Mouse (Mus musculus): ENCODE data around the gene Gatb. TPM values are rescaled to one million over a fixed set of nuclear protein-coding genes. Genes with fewer than 3 reads are reported as not detected.

Gatb gene
- total RNA-seq, 1 experiment from 2014 or later: 48.3 TPM

DNA sequence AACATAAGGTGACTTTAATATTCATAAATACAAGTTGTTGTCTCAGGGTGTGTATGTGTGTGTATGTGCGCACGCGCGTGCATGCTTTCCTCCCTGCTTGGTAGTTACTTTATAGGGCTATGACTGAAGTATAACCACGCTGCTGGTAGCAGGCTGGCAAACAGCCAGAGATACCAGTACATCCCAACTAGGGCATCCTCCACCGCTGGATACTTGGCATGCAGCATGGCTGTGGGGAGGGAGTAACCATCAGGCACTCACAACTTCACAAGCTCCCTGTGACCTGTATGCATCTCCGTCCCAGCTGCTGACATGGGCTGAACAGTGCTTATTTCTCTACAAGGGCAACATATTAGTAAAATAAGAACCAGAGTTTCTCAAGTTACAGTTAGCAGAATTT is 85.8 kb downstream of the Gatb start:
- DNase-seq: no peak

DNA sequence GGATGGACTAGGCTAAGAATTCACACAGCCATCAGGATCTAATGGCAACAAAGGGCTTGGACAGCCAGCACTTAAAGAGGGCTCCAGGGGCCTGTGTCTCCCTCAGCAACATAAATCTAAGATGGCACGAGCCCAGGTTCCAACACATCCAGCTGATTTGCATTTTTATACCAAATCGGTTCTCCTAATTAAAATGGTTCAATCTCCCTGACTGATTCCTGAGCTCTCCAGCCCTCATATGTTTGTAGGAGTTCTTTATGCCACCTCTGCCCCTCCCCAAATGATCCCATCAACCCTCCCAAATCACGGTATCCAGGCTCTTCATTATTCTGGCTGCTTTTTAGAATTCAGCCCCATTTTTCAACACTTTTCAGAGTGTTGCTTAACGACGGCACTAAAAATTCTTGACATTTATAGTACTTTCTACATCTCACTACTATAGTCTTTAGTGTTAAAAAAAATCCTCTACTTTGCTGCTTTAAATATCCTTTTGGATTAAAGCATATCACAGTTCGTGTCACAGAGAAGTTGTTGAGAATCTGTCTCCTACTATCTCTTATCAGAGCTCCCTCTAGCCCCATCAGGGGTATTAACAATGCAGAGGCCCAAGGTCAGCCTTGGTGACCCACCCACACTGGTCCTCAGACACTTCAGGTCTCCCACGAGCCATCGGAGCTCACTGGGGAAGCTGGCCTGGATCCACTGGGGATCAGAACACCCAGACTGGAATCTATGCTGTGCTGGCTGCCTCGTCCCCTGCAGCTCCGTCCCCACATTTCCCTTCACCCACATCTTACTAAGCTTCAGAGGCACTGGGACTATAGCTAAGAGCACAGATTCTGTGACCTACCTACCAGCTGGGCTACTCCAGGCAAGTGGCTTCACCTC is 88.3 kb downstream of the Gatb start:
- no peak for DNase-seq

DNA sequence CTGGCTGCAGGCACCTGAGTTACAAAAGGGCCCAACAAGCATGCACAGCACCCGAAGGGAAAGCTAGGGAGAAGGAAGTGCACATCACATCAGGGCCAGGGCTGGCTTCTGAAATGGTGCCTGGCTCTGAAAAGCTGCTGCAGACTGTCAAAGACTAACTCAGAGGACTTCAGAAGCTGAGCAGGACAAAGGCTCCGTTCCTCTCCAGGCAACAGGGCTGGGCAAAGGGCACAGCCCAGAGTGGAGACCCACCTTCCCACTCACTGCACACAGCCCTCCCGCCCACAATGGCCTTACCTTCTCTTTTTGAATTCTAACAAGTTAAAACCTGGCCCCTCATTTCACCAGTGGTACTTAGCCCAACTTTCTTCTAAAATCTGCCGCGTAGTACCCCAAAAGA is 89.9 kb downstream of the Gatb start:
- DNase-seq: no peak

DNA sequence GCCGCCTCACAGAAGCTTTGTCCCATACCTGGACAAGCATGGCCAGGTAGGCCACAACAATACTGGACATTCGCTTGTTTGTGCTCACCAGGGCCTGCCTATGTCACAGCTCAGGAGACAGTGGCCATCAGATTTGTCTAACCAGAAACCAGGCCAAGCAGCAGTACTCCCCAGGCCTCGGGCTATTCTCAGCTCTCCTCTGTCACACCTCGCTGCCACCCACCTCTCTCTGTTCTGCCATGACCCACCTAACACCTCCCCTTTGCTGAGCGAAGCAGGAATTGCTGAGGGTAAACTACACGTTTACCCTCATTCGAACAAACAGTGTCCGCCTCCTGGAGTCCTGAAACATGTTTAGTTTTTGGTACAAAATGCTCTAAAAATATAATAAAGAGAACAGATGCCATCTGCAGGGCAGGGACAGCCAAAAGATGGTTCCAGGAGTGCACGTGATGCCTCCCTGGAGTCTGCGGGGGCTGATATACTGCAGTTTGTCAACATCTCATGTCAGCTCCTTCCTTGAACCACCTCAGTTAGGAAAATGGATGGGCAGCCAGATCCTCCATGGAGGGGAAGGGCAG is 90.8 kb downstream of the Gatb start:
- no peak for DNase-seq

DNA sequence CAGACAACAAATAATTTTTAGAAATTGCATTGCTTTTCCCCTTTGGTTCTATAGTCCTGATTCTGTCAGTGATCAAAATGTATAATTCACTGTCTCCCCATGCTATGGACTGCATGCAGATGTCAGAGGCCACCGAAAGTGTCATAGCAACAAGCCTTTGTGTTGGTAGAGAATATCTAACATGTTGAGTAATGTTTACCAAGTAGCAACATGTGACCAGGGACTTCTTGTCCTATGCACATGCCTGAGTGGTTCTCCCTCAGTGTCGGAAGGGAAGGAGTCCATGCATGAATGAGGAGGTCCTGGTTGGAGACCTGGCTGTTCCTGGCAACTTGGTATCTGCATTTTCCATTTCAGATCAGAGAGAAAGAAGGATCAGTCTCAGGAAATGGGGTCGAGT is 92.2 kb downstream of the Gatb start:
- DNase-seq: no peak

DNA sequence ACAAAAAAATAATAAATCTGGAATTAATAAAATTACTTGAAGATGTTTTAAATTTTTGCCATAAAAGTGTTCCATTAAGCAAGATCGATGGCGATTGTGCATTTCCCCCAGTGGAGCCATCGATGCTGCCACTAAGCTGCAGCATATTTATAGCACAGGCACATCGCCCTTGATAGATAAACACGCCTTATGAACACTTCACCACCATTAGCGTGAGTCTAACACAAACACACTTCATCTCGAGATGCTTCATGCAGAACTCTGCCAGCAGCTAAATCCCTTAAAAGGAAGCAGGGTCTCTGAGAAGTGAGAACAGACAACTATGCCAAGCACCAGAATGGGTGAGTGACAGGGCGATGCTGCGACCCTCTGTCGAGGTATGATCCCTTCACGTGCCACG is 92.8 kb downstream of the Gatb start:
- no peak for DNase-seq

DNA sequence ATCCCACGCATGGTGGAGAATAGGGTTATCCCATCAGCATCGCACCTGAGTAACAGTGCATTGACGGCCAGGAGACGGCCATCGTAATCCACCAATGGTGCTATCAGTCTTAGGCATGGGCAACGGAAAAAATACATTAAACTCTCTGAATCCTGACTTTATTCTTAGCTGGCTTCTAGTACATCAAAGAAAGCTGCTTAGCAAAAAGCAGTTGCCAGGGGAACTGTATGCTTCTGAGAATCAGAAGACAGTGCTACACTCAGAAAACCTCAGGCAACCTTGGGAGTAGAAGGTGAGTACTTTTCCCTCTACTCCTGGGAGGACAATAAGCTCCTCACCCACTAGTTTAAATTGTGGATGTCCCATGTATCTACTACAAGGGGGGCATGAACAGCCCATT is 93.8 kb downstream of the Gatb start:
- DNase-seq: no peak

DNA sequence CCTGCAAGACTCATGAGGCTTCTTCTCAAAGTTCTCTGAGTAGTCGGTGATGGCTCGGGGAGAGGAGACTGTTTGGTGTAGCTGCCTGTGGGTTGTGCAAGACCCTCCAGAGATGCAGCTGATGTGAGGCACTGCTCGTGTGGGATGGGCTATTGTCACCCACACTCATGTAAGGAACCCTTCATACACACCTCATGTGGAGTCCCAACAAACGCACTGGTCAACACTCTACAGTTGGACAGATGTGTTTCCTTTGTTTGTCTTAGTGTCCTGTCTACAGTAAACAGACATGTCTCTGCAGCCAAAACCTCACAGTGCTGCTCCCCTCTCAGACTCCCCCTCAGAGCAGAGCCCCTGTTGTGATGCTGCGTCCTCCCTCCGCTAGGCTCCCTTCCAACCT is 95.9 kb downstream of the Gatb start:
- DNase-seq: no peak

DNA sequence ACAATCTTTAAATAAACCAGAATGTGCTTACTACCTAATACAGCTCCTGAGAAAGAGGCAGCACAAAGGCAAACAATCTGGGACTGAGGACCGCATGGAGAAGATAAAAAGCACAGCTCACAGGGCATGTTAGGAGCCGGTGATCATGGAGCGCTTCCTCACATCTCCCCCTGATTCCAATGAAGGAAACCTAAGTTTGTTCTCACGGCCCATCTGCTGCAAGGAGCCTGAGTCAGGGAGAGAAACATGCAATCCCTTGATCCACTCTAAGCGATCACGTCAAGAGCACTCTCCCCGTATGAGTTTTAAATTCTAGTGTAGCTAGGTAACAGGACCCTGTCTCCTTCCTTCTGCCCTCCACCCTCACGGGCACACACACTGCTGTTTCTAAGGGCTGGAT is 103.2 kb downstream of the Gatb start:
- DNase-seq: no peak

DNA sequence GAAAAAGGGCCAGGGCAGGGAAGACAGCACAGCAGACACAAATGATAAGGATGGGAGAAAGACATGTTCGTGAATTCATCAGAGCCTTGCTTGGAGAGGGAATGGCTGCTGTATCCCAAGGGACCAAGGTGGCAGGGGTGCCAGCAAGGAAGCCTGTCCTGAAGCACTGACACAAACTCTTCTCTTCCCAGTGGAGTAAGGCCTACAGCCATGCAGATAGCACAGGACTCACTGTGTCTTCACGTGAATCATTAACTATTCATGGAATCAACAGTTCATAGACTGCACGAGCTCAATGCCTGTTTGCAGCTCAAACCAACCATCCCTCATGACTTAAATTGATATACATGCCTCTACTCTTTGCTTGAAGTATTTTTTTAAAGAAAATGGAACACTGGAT is 104.0 kb downstream of the Gatb start:
- no peak for DNase-seq

DNA sequence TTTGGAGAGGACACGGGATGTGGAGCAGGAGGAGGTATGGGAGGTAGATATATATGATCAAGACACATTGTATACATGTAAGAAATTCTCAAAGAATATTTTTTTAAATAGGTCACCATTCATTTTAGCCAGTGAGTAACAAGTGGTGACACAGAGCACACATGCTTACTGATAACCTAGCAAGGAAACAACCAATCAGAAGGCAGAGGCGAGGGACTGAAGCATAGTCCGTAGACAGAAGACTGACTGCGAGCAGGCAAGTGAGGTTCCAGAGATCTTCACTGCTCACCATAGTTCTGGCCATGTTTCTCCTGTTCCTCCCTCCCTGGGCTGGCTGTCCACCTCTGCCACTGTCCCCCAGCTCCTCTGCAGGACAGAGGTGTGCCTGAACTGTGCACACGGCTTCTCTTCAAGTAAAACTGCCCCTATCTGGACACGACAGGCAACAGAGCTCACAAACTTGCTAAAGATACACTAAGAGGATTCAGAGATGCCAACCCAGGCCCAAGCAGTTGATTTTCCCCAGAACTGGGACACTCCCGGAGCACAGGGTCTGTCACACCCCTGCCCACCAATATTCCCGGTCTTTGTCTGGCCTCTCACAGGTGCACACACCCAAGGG is 105.5 kb downstream of the Gatb start:
- no peak for DNase-seq

DNA sequence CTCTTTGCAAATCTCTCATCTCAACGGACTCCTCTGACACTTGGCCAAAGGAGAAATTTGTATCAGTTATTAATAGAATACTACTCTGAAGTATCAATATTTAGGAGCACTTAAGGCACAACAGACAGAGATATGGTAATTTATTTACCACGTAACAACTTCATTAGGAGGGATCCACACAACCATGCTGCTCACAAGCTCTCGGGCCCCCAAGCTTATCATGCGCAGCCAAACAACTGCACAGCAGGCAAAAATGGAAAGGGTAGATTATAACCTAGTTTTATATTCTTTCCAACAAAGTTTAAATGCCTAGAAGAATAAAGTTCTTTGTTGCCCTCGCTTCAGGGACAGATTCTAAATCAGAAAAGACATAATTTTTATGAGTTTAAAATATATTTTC is 106.0 kb downstream of the Gatb start:
- DNase-seq: no peak

DNA sequence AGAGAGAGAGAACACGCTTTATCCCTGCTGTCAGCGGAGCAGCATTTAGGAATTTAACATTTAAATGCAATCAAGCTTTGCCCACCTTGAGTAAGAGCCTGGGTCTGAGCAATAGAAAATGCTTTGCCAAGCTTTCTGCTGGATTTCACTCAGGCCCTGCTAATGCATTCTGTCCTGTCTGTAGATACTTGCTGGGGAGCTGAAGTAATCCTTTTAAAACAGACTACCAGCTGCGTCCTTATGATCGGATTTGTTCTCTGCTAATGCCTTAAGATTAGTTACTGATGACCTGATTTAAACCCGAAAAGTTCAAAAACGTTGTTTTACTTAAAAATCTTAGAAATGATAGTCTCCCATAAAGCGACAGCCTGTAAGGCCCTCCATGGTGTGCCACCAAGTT is 107.2 kb downstream of the Gatb start:
- no peak for DNase-seq

DNA sequence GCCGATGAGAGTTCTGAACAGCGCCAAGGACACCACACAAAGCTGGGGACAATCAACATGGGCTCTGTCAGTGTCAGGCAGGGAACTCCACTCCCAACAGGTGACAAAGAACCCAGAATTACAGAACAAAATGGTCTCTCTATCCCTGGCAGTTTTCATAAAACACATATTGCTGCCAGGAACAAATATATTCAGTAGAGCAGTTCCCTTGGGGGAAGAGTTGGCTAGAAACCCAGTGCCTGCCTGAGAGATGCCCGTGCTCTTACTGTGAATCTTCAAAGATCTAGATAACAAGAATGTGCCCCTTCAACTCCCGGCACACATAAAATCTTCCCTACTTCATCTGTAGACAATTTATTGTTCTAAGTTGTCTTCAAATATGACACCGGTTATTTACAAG is 109.7 kb downstream of the Gatb start:
- no peak for DNase-seq

DNA sequence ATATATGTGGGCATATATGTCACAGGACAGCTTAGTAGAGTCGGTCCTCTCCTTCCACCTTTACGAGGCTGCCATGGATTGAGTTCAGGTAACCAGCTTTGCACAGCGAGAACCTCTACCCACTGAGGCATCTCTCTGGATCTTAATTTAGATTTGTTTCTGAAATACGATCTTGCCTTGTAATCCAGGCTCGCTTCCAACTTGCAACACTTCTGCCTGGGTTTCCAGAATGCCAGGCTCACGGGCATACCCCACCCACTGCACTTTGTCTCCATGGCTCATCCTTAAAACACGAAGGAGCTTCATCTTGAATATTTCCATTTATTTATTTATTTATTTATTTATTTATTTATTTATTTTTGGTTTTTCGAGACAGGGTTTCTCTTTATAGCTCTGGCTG is 111.4 kb downstream of the Gatb start:
- no peak for DNase-seq

DNA sequence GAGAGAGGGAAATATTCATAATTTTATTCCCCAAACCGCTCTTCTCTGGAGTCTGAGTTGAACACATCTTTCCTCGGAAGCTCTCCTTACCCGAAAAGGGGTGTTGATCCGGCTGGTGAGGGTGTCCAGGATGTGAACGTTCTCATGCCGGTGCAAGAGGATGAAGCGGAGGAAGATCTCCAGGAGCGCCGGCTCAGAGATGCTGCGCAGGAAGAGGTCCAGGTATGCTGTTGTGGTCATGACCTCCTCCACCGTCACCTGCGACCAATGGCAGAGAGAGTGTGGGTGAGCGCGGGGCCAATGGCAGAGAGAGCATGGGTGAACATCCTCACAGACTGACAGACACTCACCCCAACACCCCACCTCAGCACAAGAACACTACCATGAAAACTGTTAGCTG is 114.4 kb downstream of the Gatb start:
- no peak for DNase-seq

DNA sequence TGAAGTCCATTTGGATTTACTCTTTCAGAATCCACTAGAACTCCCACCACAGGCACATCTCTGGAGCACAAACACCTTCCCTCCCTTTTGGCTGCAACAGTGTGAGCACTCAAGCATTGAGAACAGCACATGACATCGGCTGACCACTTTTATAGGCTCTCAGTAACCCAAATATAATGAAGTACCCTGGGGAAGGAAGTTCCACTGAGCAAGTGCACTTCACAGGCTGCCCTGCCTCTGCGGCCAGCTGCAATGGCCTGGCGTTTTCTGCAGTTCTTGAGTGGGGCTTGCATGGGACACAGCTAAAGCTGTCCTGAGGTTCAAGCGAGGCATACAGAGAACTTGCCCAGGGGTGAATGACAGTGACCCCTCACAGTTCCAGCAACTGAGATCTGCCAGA is 117.2 kb downstream of the Gatb start:
- no peak for DNase-seq

DNA sequence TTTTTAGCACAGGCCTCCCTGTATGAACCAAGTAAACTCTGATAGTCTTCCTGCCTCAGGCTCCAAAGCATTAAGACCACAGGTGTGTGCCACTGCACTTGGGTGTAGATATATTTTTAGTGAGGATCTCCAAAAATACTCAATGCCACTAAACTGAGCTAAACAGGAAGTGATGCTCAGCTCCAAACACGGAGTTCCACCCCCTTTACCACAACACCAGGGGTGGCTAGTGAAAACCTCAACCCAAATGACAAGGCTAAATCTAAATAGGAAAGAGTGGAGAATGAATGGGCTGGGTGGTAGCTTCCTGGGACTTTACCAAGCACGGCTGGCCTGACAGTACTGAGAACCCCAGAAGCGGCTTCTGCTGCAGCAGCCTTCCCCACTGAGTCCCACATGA is 119.1 kb downstream of the Gatb start:
- DNase-seq: no peak

DNA sequence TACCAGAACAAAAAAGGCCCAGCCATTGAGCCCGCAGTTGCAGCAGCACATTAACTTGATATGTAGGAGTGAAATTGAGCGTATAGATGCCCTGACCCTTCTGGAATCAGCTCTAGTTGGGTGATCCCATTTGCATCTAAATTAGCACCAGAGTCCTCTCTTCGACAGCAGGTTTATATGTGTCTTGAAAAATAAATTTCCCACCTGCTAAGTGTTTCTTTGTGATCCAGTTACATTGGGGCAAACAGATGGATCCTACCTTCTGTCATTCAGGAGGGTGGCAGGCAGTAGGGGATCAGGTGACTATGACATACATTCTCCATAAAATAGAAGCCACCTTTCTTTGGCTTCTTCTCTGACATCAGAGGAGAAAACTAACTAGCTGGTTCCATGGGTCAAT is 121.1 kb downstream of the Gatb start:
- no peak for DNase-seq

DNA sequence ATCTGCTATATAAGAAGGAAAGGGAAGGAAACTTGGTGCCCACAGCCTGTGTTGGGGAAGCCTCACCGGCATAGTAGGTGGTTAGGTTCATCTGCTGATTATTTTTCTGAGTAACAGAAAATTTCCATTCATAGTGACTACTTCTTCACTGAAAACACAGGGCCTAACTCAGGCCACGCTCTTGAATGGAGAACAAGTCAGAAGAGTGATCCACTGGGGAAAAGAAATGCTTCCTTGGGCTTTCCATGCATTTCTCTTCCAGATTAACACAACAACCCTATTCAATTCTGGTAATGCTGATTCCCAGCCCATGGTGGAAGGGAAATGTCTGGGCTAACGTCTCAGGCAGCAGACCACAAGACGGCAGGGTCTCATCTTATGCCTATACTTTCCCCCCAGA is 124.6 kb downstream of the Gatb start:
- DNase-seq: no peak

DNA sequence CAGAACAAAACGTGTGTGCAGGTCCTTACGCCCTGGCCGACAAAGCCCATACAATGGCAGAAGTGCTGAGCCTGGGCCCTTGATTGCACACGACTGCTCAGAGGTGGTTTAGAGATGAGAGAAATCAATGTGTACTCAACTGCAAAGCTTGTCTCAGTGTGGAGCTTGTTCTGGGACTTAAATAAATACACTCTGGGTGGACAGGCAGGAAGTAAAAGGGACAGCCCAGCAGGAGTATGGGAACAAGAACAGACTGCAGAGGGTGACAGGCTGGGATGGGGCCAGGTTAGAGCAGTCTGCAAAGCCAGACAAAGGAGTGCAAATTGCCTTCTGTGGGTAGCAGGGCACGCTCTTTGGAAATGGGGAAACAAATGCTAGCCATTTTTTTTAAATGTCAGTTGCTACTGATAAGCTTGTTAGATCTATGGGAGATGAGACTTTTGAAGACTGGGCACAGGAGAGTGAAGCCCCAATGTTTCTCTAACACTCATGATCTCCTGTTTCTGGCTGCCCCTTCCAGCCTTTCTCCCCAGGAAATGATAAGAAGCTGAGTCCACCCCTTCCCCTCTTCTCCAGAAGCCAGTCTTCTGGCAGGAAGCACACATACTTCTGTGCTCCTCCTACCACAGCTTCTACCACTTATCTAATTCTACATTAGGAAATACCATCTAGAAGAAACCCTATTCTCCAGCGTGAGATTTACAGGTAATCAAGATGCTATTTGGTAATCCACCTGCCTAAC is 129.4 kb downstream of the Gatb start:
- DNase-seq: no peak
